ENCODE assay signal across 8 mouse cellular contexts in genomic region chrX:17571621-17572459, GRCm38 (mm10). TPM values are rescaled to one million over a fixed set of nuclear protein-coding genes. Genes with fewer than 3 reads are reported as not detected.
DNase-seq lines count a peak whose midpoint lies in the region; ATAC-seq lines count a peak whose summit lies in the region.

Gene Fundc1 (minus strand): TSS chrX:17572325.

- H3K4me3 ChIP-seq in hindbrain, embryonic 11.5 days (ENCODE audit: low read depth, low read length): peak within 1 kb of the TSS; percentile 39

- peak; percentile 97 for ATAC-seq in hindbrain, embryonic 11.5 days (ENCODE audit: low FRiP score)

- H3K27me3 ChIP-seq in hindbrain, embryonic 11.5 days (ENCODE audit: control insufficient read depth, insufficient read depth, low read length): no peaks in the 10 kb centered on the region

- H3K4me2 ChIP-seq in hindbrain, embryonic 11.5 days (replicated peaks; ENCODE audit: low read depth, low read length): peak within 1 kb of the TSS; percentile 38

- H3K27ac ChIP-seq in hindbrain, embryonic 11.5 days (ENCODE audit: low read depth, low read length): peak within 1 kb of the TSS; percentile 86

- H3K9ac ChIP-seq in hindbrain, embryonic 11.5 days (ENCODE audit: low read depth, low read length): peak within 1 kb of the TSS; percentile 47

- H3K4me1 ChIP-seq in hindbrain, embryonic 11.5 days (replicated peaks; ENCODE audit: control insufficient read depth, insufficient read depth, low read length): no peaks in the 10 kb centered on the region

- no peaks in the 10 kb centered on the region for H3K9me3 ChIP-seq in hindbrain, embryonic 11.5 days (ENCODE audit: control insufficient read depth, low read length)

- no peaks in the 10 kb centered on the region for H3K36me3 ChIP-seq in hindbrain, embryonic 11.5 days (ENCODE audit: control insufficient read depth, insufficient read depth, low read length)

- 10% methylated on average over 28 of the region's 30 CpGs for WGBS in hindbrain, embryonic 11.5 days

- peak; percentile 96 for DNase-seq in Muller cell, postnatal 12 days (ENCODE audit: inconsistent ontology term)
- peak; percentile 96 for DNase-seq in cerebellum, adult 9-11 months
- peak; percentile 94 to 95 for DNase-seq in frontal cortex, adult 2 months (ENCODE audit: extremely low spot score in 1 of 2, low spot score in 1 of 2)
- peak; percentile 93 for DNase-seq in hindbrain, embryonic 11.5 days (ENCODE audit: low spot score)
- peak; percentile 84 to 96 for DNase-seq in layer of hippocampus, postnatal 14 days (ENCODE audit: low spot score in 2 of 2)
- DNase-seq in lung, postnatal 14 days: peak; percentile 94
- DNase-seq in retina, adult 2 months (ENCODE audit: low read depth, low spot score): peak; percentile 86
- peak; percentile 90 to 95 for DNase-seq in thymus, postnatal 36 days

RNA-seq across cellular contexts. Expression of gene Fundc1, which starts in this region (rescaled TPM):
- 42.6 and 42.7 TPM in 2 replicates for polyA plus RNA-seq in frontal cortex, adult 2 months (2012; rRNA removed)
- 57.2 and 59.0 TPM in 2 replicates for polyA plus RNA-seq in hindbrain, embryonic 11.5 days (2014; fragmentation: Nextera tagmentation; extraction: Ambion mirVana)
- 10 to 100 TPM; 33.7 to 35.7 TPM for total RNA-seq in layer of hippocampus, postnatal 14 days (2021)

Comparison
In these comparisons a context has a peak if more than half of its experiments do, and no peak if none do; other contexts are left out.
1. Peak in every context shown above with its lines: DNase-seq, ATAC-seq, H3K4me3 ChIP-seq and H3K27ac ChIP-seq.